Mouse (Mus musculus) neural tube, embryonic 10.5 days (tissue): Measurements from ENCODE around the gene Tbc1d9.

ENCODE experiments used
- DNase-seq: peaks from one replicate; pipeline ENCODE4 v3.0.0-alpha.2; 2017; ENCODE audit warnings: low spot score; ENCODE audit errors: extremely low spot score

Gene Tbc1d9

DNA sequence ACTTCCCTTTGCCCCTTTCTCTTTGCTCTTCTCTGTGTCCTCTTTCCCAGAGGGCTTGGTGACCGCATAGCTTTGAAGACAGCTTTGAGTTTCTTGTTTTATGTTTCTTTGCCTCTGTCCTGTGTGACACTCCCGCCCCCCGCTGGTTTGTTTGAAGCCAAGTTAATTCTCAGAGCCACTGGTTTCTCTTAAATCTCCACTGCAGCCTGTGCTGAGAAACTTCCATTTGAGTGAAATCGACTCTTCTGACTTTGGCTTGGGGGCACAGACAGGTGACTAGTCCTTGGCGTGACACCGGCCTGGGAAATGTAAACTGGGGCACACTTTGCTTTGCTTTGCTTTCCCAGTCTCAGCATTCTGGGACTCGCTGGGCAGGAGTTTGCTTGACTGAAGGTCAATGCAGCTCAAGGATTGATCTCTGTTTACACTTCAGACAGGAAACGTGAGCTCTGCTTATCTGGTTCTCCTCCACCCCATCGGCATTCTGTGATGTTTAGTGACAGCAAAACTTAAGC, 13.1 kb downstream of the Tbc1d9 start:
- DNase-seq = peak; percentile 29

DNA sequence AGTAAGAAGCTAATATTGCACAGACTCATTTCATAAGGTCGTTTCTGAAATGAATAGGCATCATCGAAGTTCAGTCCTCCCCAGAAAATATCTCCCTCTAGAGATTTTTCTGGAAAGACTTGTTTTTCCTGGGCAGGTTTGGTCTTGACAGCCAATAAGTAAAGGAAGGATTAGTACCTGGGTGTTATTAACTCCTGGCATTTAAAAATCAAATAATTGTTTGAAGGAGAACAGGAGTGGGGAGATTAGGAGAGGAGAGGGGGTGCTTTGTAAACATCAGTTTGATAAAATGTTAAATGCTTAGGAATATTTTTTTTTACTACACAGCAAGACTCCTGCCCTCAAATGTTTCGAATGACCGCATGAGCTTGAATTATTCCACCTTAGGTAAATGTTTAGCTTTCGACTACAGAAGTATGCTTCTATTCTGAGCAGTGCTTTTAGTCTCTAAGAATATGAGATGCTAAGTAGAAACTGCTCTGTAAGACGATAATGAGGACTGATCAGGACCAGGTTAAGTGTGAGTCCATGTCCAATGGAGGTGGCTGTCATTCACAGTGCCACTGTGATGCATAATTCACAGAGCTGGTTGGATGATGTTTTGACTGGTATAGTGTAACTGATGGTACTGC, 16.8 kb downstream of the Tbc1d9 start:
- no peak for DNase-seq

- no peak for DNase-seq
Measured at GRCm38 (mm10) chr8:83182784-83183183, 17.6 kb downstream of the Tbc1d9 start.

GRCm38 (mm10) chr8:83186376-83186775, 21.2 kb downstream of the Tbc1d9 start:
- DNase-seq = no peak

DNA sequence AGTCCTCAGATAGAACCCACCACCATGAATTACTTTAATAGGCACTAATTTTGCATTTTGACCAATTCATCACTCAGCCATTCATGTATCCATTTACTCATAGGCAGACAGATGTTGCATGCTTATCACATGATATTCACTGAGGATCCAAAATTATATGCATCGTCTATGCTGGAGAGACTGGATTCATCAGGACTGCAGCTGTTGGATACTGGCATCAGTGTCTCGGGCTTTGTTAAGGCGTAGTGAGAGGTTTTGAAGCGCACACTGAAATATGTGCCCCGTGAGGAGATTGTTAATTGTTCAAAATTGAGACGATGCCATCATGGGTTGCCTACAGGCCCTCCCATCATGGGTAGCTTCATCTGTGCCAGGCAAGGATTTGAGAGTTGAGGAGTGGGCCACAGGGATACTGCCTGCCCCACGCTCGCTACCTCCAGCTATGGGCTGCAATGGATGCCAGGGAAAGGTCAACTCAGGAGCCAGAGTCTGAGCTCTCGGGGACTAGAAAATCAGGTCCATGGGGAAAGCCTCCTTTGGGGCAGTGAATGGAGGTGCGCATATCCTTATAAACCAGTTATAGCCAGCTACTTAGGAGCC, 22.3 kb downstream of the Tbc1d9 start:
- no peak for DNase-seq

DNA sequence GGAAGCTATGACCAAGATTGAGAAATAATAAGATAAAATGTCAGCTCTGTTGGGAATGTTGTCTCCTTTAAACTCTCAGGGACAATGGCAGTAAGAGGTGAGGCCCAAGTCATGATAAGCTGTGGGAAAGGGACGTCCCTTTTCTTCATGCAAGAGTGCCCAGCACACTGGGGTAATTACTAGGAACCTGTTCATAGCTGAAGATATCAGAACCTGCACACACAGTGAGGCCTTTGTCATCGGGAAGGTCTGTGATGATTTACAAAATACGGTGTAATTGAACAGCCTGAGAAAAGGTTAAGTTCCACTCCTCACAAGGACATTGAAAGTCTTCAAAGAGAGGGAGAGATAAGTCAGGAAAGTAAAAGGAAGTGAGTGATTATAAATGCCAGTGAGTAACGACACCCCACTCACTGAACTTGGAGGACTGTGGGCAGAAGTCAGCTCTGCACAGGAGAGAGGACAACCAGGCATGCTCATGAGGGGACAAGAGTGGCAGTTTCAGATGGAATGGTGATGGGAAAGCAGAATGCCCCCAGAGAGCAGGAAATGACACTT, 24.5 kb downstream of the Tbc1d9 start:
- no peak for DNase-seq

GRCm38 (mm10) chr8:83196088-83196487, 30.9 kb downstream of the Tbc1d9 start:
- no peak for DNase-seq

- DNase-seq = no peak
Measured at GRCm38 (mm10) chr8:83199715-83200114, 34.6 kb downstream of the Tbc1d9 start.

DNA sequence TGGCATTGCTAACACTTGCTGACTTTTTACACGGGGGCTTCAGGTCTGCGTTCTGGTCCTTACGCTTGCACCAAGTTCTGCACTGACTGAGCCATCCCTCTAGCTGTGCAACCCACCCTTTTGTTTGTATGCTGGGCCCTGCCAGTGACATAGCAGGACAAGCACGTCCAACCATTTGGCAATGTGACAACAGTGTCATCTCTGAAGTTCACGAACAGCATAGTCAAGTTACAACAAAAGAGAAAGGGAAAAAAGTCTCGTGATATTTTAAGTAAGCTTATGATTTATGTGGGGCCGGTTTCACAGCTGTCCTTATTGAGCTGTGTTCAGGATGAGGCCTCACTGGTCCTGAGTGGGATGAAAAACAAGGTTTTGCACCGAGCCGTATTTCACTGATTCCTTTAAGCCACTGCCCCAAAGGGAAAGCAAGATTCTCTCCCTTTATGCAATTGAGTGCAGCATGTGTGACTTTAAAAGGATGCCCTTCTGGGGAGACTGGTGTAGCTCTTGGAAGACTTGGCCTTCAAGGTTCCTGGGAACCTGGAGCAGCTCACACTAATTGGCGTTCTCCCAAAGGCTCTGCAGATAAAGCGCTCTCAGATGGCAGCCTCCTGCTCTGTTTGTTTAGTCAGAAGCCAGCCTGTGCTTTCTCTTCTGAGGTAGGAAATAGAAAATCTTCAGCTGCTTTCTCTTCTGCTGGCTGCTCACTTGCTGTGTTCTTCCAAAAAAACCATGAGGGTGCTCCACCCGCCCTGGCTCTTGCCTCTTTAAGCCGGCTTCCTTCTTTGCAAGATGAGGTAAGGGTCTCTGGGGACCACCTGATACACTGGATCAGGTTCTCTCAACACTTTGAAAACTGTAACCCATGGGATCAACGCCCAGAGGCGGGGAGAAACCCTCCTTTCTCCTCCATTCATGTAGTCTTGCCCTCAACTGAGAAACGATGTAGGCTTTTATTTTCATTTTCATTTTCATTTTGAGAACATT, 35.3 kb downstream of the Tbc1d9 start:
- no peak for DNase-seq

DNA sequence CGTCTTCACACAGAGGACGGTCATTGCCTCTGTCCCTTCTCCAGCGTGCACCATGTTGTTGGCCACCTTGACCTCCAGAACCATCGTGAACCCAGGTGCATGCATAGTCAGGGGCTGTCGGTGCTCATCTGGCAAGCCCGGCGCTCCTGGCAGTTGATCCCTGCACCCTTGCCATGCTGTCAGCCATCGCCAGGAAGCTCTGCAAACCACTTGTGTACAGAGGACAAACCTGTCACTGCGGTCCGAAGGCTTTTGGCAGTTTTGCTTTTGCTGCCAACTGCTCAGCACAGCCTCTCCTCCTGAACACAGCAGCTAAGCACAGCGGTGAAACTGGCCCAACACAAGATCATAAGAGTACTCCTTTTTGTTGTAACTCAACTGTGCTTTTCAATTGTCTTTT, 37.8 kb downstream of the Tbc1d9 start:
- no peak for DNase-seq

- DNase-seq = no peak
Measured at GRCm38 (mm10) chr8:83205907-83206306, 40.8 kb downstream of the Tbc1d9 start.

GRCm38 (mm10) chr8:83209581-83209980, 44.4 kb downstream of the Tbc1d9 start:
- no peak for DNase-seq

DNA sequence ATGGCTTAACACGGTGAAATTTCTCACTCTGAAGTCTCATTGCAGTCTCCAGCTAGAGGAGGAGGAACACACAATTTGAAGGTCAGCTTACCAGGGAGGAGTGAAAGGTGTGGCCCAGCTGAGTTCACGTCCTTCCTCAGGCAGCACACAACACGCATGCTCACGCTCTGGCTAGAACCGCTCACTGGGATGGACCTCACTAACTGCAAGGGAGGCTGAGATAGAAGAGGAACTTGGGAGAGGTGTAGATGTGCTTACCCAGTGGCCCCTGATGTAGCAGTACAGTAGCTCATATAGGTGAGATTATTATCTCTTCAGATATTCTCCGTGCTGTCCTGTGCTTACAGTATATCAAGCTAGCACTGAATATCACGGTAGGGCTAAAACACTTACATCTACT, 45.5 kb downstream of the Tbc1d9 start:
- no peak for DNase-seq

- no peak for DNase-seq
Measured at GRCm38 (mm10) chr8:83215065-83215464, 49.9 kb downstream of the Tbc1d9 start.

- DNase-seq = no peak
Measured at GRCm38 (mm10) chr8:83216520-83216919, 51.4 kb downstream of the Tbc1d9 start.

- no peak for DNase-seq
Measured at GRCm38 (mm10) chr8:83217196-83217595, 52.0 kb downstream of the Tbc1d9 start.

DNA sequence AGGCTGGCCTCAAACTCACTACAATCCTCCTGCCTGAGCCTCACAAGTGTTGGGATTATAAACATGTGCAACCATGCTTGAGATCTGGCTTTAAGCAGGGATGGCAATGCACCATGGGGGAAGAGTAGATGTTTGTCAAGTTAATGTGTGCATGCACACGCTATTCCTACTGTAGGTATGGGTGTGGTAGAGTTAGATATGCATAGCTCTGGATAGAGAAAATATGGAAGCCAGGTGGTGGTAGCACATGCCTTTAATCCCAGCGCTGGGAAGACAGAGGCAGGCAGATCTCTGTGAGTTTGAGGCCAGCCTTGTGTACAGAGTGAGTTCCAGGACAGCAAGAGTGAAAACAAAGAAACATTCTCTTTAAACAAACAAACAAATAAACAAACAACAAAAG, 52.7 kb downstream of the Tbc1d9 start:
- no peak for DNase-seq

DNA sequence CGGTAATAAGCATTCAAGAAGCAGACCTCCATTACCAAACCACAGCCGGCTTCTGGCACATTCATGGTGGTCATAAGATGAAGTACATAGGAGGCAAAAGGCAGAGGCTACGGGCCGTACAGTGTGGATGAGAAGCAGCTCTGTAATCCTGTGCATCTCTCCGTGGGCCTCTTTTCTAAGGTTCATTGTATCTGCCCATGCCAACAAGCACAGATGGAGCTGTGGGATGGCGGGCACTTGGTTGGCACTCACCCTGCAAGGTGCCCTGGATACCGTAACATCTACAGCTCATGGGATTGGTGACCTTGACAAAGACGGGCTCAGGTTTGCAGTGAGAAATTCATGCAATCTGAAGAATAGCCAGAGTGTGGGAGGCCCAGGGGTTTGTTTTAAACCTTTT, 54.2 kb downstream of the Tbc1d9 start:
- no peak for DNase-seq

GRCm38 (mm10) chr8:83220746-83221145, 55.6 kb downstream of the Tbc1d9 start:
- no peak for DNase-seq

- DNase-seq = no peak
Measured at GRCm38 (mm10) chr8:83224754-83225416, 59.7 kb downstream of the Tbc1d9 start.

GRCm38 (mm10) chr8:83225598-83225997, 60.4 kb downstream of the Tbc1d9 start:
- no peak for DNase-seq
